Mouse (Mus musculus) kidney, embryonic 16.5 days (tissue): ENCODE measurements around the gene Arl15. TPM values are rescaled to one million over a fixed set of nuclear protein-coding genes. Genes with fewer than 3 reads are reported as not detected.

Source experiments
- ATAC-seq: fragments of 200-750 bp; cut with Nextera tagmentation; 2 replicates; pipeline ENCODE4 v1.8.0; 2017; ENCODE audit warnings: moderate TSS enrichment; ENCODE audit not compliant: low FRiP score, low TSS enrichment
- H3K27ac ChIP-seq: fragments of 300-500 bp; sonication (generic); 2 replicates; pipeline ENCODE4 v1.5.1; 2014; ENCODE audit warnings: low read length
- H3K27me3 ChIP-seq: fragments of 300-500 bp; sonication (generic); 2 replicates; pipeline ENCODE4 v1.6.1; 2014; ENCODE audit warnings: low read length, control low read depth, mixed read lengths; ENCODE audit not compliant: insufficient read depth
- H3K36me3 ChIP-seq: fragments of 300-500 bp; sonication (generic); 2 replicates; pipeline ENCODE4 v1.6.1; 2014; ENCODE audit warnings: low read length, control low read depth, mixed read lengths; ENCODE audit not compliant: insufficient read depth
- H3K4me1 ChIP-seq: fragments of 300-500 bp; sonication (generic); 2 replicates; pipeline ENCODE4 v1.6.1; 2014; ENCODE audit warnings: low read length, control low read depth, mixed read lengths; ENCODE audit not compliant: insufficient read depth
- H3K4me2 ChIP-seq: fragments of 300-500 bp; sonication (generic); replicated peaks from 2 replicates; pipeline ENCODE4 v1.6.1; 2014; ENCODE audit warnings: low read depth, low read length
- H3K4me3 ChIP-seq: fragments of 300-500 bp; sonication (generic); 2 replicates; pipeline ENCODE4 v1.5.1; 2014; ENCODE audit warnings: mild to moderate bottlenecking, low read length
- H3K9ac ChIP-seq: fragments of 300-500 bp; sonication (generic); replicated peaks from 2 replicates; pipeline ENCODE4 v1.6.1; 2014; ENCODE audit warnings: low read length
- H3K9me3 ChIP-seq: fragments of 300-500 bp; sonication (generic); 2 replicates; pipeline ENCODE4 v1.6.1; 2016; ENCODE audit warnings: low read length, control low read depth
- WGBS: fragments of 180-500 bp; shearing (Covaris S2); extraction: QIAGEN DNeasy Blood & Tissue Kit; methylation state at CpG from one replicate; pipeline ENCODE4 v1.1.7; 2014; 5-methylcytosine and 5-hydroxymethylcytosine counted together
- polyA plus RNA-seq: library from polyadenylated mRNA; unstranded; fragments of >200 nt; fragmentation: Nextera tagmentation; extraction: Ambion mirVana; gene quantifications from 2 replicates; pipeline ENCODE4 v1.2.1, GENCODE M21; 2015

Arl15 gene
- polyA plus RNA-seq, 1 experiment from 2014 or later, result 12.5 TPM

DNA sequence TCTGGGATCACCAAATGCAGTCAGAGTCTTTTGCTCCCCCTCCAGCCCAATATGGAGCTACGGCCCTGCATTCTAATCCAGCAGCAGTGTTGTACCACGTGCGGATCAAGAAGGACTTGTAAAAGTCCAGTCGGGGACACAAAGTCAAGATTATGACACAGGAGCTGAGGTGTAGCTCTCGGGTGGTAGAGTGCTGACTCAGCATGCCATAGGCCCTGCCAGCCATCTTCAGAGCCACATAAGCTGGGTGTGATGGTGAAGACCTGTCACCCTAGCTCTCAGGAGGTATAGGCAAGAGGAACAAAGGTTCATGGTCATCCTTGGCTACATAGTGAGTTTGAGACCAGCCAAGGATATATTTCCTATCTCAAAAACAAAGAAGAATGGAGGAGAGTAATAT lies 377.2 kb downstream of the Arl15 start:
- H3K4me1 ChIP-seq, result peaks cover 7% of the 10 kb centered on the region
- no peak overlapping the region for H3K4me3 ChIP-seq
- H3K9me3 ChIP-seq, result no peaks in the 10 kb centered on the region
- H3K9ac ChIP-seq, result no peak overlapping the region
- no peak overlapping the region for H3K27ac ChIP-seq
- H3K36me3 ChIP-seq, result no peaks in the 10 kb centered on the region
- H3K27me3 ChIP-seq, result no peaks in the 10 kb centered on the region
- no peak overlapping the region for H3K4me2 ChIP-seq
- 93% methylated on average over 5 of the region's 5 CpGs for WGBS
- no peak for ATAC-seq

DNA sequence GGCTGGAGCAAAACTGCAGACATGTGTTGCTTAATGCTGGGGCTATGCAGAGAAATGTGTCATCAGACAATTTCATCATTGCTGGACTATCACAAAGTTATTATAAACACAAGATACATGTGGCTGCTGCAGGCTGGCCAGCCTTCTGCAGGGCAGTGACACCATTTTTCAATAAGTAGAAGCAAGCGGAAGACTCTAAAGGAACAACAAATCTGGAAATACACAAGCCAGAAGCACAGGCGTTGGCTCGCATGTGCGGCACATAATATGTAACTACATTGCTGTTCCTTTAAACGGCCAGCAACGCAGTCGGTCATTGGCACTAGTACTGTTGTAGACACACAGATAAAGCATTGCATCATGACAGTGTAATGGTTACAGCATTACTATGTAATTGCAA lies 393.8 kb downstream of the Arl15 start:
- Histone ChIP-seq H3K27me3 (no peaks in the 10 kb centered on the region), H3K4me2 (no peak overlapping the region), H3K9me3 (no peaks in the 10 kb centered on the region), H3K36me3 (no peaks in the 10 kb centered on the region), H3K9ac (no peak overlapping the region), H3K4me3 (no peak overlapping the region), H3K4me1 (no peaks in the 10 kb centered on the region), H3K27ac (no peak overlapping the region)
- ATAC-seq, result no peak
- 92% methylated on average over 7 of the region's 7 CpGs for WGBS

DNA sequence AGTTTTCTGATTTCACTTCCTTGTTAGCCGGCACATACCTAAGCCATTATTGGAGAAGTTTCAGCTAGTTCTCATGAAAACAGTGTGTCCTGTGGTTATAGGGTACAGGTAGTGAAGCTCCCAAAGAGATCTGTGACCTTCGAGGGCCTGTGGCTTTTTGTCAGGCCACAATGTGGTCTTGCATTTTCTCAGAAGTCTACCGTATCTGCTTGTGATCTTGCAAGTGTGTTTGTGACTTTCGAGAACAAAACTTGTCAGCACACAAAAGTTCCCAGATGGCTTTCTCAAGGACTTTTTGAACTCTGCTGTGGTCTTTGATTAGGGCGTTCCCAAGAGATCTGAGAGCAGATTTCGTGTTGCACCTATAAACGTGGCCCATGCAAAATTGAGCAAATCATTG lies 394.5 kb downstream of the Arl15 start:
- no peaks in the 10 kb centered on the region for H3K4me1 ChIP-seq
- no peak overlapping the region for H3K9ac ChIP-seq
- H3K27ac ChIP-seq, result no peak overlapping the region
- WGBS, result 87% methylated on average over 7 of the region's 7 CpGs
- no peak overlapping the region for H3K4me2 ChIP-seq
- no peaks in the 10 kb centered on the region for H3K27me3 ChIP-seq
- H3K4me3 ChIP-seq, result no peak overlapping the region
- no peaks in the 10 kb centered on the region for H3K9me3 ChIP-seq
- ATAC-seq, result no peak
- H3K36me3 ChIP-seq, result no peaks in the 10 kb centered on the region

DNA sequence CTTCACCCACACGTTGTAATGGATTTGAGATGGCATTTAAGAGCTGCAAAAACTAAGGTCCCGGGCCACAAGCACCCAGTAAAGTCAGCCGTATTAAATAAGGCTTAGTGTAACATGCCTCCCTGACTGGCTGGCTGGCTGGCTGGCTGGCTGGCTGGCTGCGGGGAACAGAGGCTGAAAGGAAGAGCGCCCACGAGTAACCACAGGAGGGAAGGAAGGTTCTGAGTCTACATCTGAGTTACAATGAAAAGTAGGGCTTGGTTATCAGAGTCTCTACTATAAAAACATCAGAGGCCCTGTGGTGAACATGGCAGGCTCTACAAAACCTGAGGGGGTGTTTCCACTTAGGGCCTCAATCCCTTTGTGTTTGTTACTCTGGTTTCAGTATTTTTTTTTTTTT lies 395.1 kb downstream of the Arl15 start:
- ATAC-seq, result no peak
- Histone ChIP-seq H3K9ac (no peak overlapping the region), H3K36me3 (no peaks in the 10 kb centered on the region), H3K4me3 (no peak overlapping the region), H3K9me3 (no peaks in the 10 kb centered on the region), H3K4me2 (no peak overlapping the region), H3K4me1 (no peaks in the 10 kb centered on the region), H3K27ac (no peak overlapping the region), H3K27me3 (no peaks in the 10 kb centered on the region)
- WGBS, result 71% methylated on average over 6 of the region's 6 CpGs

DNA sequence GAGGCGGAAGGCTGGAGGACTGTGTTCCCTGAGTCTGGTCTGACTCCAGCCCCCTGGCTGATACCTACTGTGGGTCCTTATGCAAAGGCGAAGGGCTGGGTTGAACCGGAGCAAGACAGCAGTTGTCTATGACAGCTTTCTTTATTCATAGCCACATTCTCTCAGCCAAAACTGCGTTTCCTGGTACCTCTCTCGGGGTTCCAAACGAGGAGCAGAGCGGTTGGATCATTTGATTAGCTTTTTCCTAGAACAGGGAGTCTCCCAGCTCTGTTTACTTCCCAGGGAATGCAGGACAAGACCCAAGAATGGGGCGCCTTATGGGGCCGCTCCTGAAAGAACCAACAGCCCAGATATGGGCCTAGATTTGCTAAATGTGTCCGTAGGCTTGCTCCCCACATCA lies 396.6 kb downstream of the Arl15 start:
- no peaks in the 10 kb centered on the region for H3K4me1 ChIP-seq
- H3K9me3 ChIP-seq, result no peaks in the 10 kb centered on the region
- H3K27ac ChIP-seq, result no peak overlapping the region
- WGBS, result 84% methylated on average over 10 of the region's 10 CpGs
- no peaks in the 10 kb centered on the region for H3K27me3 ChIP-seq
- ATAC-seq, result no peak
- no peaks in the 10 kb centered on the region for H3K36me3 ChIP-seq
- no peak overlapping the region for H3K4me2 ChIP-seq
- H3K4me3 ChIP-seq, result no peak overlapping the region
- H3K9ac ChIP-seq, result no peak overlapping the region

DNA sequence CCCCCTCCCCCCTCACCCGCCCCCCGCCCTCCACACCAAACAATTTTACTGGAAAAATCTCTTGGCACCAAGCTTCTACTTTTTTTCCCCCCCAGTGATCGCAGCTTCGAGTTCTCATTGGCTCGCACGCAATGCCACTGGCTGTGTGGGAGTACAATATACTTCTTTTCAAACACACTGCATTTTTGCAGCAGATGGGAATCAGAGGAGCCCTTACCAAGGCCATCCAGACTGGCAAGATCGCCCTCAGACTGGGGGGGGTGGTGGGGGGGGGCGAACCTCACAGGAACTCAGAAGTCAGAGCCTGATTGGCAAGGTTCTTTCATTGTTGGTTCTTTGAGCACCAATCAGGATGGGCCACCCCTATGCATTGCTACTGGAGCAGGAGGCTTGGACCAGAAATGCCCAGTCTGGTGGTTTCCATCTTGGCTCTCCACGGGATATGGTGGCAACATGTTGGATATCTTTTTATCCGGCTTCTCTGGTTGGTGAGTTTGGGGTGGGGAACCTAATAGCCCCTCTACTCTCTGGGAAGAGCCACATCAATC lies 404.0 kb downstream of the Arl15 start:
- no peak for ATAC-seq
- Histone ChIP-seq H3K9me3 (no peaks in the 10 kb centered on the region), H3K9ac (no peak overlapping the region), H3K36me3 (no peaks in the 10 kb centered on the region), H3K4me2 (no peak overlapping the region), H3K27ac (no peak overlapping the region), H3K4me1 (no peaks in the 10 kb centered on the region), H3K27me3 (no peaks in the 10 kb centered on the region), H3K4me3 (no peak overlapping the region)
- WGBS, result 79% methylated on average over 10 of the region's 10 CpGs

DNA sequence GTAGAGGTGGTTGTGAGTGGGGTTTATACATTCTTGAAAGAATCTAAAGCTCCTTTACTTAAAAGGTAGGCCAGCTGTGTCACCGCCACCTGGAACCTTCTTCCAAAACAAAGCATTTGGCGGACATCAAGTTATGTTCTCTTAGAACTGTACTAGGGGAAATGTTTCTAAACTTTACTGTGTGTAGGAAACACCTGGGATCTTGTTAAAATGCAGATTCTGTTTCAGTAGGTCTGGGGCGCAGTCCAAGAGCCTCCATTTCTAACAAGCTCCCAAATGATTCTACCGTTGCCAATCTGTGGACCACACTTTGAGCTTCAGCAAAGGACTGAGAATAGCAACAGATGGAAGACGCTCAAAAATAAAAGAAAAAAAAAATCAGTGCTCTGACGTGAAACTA lies 405.4 kb downstream of the Arl15 start:
- Histone ChIP-seq H3K27me3 (no peaks in the 10 kb centered on the region), H3K4me2 (no peak overlapping the region), H3K27ac (no peak overlapping the region), H3K36me3 (no peaks in the 10 kb centered on the region), H3K9me3 (no peaks in the 10 kb centered on the region), H3K4me1 (no peaks in the 10 kb centered on the region), H3K4me3 (no peak overlapping the region), H3K9ac (no peak overlapping the region)
- no peak for ATAC-seq
- 90% methylated on average over 6 of the region's 6 CpGs for WGBS

DNA sequence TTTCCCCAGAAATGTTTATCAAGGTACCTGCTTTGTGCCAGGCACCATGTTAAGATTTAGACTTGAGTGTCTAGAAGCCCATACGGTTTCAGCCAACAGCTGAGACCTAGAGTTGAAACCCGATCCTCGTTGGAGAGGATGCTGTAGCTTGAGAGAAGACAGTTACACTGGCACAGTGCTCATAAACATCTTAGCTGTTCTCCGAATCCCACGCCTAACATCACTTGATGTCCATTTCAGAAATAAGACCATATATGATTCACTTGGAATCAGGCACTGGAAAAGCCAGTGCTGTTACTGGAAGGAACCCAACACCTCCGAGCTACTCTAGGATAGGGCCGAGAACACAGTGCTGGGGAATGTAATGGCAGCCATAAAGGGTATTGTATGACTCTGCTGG lies 406.2 kb downstream of the Arl15 start:
- Histone ChIP-seq H3K9me3 (no peaks in the 10 kb centered on the region), H3K4me2 (no peak overlapping the region), H3K4me1 (no peaks in the 10 kb centered on the region), H3K27ac (no peak overlapping the region), H3K9ac (no peak overlapping the region), H3K36me3 (no peaks in the 10 kb centered on the region), H3K4me3 (no peak overlapping the region), H3K27me3 (no peaks in the 10 kb centered on the region)
- WGBS, result 77% methylated on average over 7 of the region's 7 CpGs
- ATAC-seq, result no peak

DNA sequence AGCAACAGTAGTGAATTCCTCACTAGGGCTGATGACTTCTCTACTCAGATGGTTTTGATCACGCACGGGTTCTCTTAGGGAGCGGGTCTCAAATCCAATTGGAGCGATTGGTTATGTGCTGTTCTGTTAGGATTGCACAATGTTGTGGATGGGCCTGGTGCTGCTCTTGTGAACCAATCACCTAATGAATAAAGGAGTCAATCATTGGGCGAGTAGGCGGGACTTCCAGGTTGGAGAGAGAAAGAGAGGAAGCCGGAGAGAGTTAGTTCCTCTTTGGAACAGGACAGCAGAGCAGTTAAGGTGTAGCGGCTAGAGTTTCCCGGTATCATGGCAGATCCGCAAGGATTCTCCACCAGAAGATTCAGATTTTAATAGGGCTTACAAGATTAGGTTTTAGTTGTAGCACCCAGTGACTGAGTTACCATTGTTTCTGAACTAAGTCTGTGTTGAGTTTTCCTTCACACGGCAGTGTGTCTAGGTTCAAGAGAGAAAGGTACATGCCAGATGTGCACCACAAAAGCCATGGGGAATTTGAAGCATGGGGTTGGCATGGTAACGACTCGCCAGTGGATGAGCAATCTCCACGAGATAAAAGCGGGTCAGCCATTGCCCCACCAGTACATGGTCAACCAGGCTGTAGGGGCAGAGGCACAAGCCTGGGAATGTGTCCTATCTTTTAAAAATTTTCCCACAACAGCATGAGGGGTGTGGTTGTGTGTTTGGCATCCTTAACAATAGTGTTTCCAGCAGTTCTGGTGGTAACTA lies 408.7 kb downstream of the Arl15 start:
- H3K4me1 ChIP-seq, result no peaks in the 10 kb centered on the region
- H3K9me3 ChIP-seq, result no peaks in the 10 kb centered on the region
- no peaks in the 10 kb centered on the region for H3K36me3 ChIP-seq
- no peak for ATAC-seq
- no peak overlapping the region for H3K9ac ChIP-seq
- WGBS, result 92% methylated on average over 15 of the region's 15 CpGs
- H3K27me3 ChIP-seq, result no peaks in the 10 kb centered on the region
- no peak overlapping the region for H3K27ac ChIP-seq
- no peak overlapping the region for H3K4me2 ChIP-seq
- H3K4me3 ChIP-seq, result no peak overlapping the region
